9 mouse cellular contexts compared by ENCODE assay signal in the genomic region with DNA sequence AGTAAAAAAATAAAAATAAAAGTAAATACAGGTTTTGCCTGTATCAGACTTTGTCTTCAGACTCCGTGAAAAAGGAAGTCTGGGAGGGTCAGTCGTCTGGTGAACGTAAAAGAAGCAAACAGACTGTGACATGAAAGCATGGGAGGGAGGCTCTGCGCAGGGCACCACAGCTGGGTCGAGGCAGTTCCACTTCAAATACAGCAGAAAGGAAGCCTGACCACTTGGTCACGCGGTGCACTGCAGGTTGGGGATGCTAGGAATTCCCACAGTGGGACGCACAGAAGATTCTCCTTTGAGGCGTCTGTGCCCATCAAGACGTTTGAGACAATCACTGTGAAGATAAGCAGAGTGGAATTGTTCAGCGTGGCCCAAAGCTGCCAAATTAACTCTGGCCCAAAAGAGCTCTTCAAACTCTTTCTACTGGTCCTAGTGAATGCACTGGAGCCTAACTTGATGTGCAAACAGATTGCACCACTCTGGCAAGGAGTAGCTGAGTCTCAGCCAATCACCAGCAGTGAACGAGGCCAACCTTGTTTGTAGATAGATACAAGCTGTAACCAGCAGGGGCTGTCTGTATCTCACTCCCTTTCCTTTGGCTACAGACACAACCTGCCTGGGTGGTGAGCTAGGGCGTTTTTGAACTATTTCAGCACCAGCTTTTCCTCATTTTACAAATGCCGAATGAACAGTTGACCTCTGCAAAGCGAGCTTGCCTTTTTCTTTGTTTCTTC. TPM values are rescaled to one million over a fixed set of nuclear protein-coding genes. Genes with fewer than 3 reads are reported as not detected.
DNase-seq lines count a peak whose midpoint lies in the region; ATAC-seq and TF ChIP-seq lines count a peak whose summit lies in the region.
"Had no signal": no experiment of that assay in that cellular context is flagged by ENCODE, and none has a peak within 500 bp of the region (broad histone marks: within the 10 kb centered on the region; RNA-seq: fewer than 3 reads in every experiment).

No protein-coding gene starts in this region.

- no peaks in the 10 kb centered on the region for H3K4me1 ChIP-seq in hindbrain, embryonic 11.5 days (replicated peaks; ENCODE audit: control insufficient read depth, insufficient read depth, low read length)
- H3K4me1 ChIP-seq in midbrain, postnatal 0 days (ENCODE audit: insufficient read depth, low read length), result no peaks in the 10 kb centered on the region

- TF ChIP-seq CTCF in midbrain, postnatal 0 days (IDR thresholded peaks at IDR 0.05), result peak; percentile 58

- no peak overlapping the region for H3K27ac ChIP-seq in hindbrain, embryonic 11.5 days (ENCODE audit: low read depth, low read length)
- H3K27ac ChIP-seq in midbrain, postnatal 0 days (ENCODE audit: low read depth, low read length), result no peak overlapping the region
- H3K27ac ChIP-seq: embryonic facial prominence, embryonic 12.5 days had no signal

- no peaks in the 10 kb centered on the region for H3K27me3 ChIP-seq in hindbrain, embryonic 11.5 days (ENCODE audit: control insufficient read depth, insufficient read depth, low read length)
- no peaks in the 10 kb centered on the region for H3K27me3 ChIP-seq in midbrain, postnatal 0 days (ENCODE audit: insufficient read depth, low read length)
- H3K27me3 ChIP-seq: embryonic facial prominence, embryonic 12.5 days had no signal

- peak; percentile 11 for DNase-seq in right cerebral cortex, postnatal 14 days
- no peak for DNase-seq in right cerebral cortex, postnatal 36 days (ENCODE audit: low spot score in 2 of 2)
- peak; percentile 47 to 63 for DNase-seq in adrenal gland, postnatal 36 days
- DNase-seq in forelimb bud, embryonic 11.5 days (ENCODE audit: low read depth, low spot score), result peak; percentile 14
- peak; percentile 30 for DNase-seq in hindbrain, embryonic 11.5 days (ENCODE audit: low spot score)
- peak; percentile 34 for DNase-seq in liver
- peak; percentile 83 for DNase-seq in midbrain, postnatal 0 days (ENCODE audit: low spot score)
- DNase-seq in thymus, postnatal 4 days, result peak; percentile 53

- 45% methylated on average over 15 of the region's 15 CpGs for WGBS in hindbrain, embryonic 11.5 days
- WGBS in midbrain, postnatal 0 days, result 46% methylated on average over 15 of the region's 15 CpGs

- no peaks in the 10 kb centered on the region for H3K9me3 ChIP-seq in hindbrain, embryonic 11.5 days (ENCODE audit: control insufficient read depth, low read length)
- H3K9me3 ChIP-seq in midbrain, postnatal 0 days (ENCODE audit: low read length), result no peaks in the 10 kb centered on the region

- H3K4me3 ChIP-seq in hindbrain, embryonic 11.5 days (ENCODE audit: low read depth, low read length), result no peak overlapping the region
- no peak overlapping the region for H3K4me3 ChIP-seq in midbrain, postnatal 0 days (ENCODE audit: low read depth, low read length)
- H3K4me3 ChIP-seq: embryonic facial prominence, embryonic 12.5 days had no signal

- no peak overlapping the region for H3K4me2 ChIP-seq in hindbrain, embryonic 11.5 days (replicated peaks; ENCODE audit: low read depth, low read length)
- H3K4me2 ChIP-seq in midbrain, postnatal 0 days (ENCODE audit: low read depth, low read length, poor library complexity, severe bottlenecking), result no peak overlapping the region
- H3K4me2 ChIP-seq: embryonic facial prominence, embryonic 12.5 days had no signal

- ATAC-seq in hindbrain, embryonic 11.5 days (ENCODE audit: low FRiP score), result no peak
- peak; percentile 80; the same call in 1 of the 2 replicates for ATAC-seq in midbrain, postnatal 0 days (ENCODE audit: low FRiP score)

- no peaks in the 10 kb centered on the region for H3K36me3 ChIP-seq in hindbrain, embryonic 11.5 days (ENCODE audit: control insufficient read depth, insufficient read depth, low read length)
- H3K36me3 ChIP-seq in midbrain, postnatal 0 days (ENCODE audit: insufficient read depth, low read length), result no peaks in the 10 kb centered on the region
- H3K36me3 ChIP-seq: embryonic facial prominence, embryonic 12.5 days had no signal

- H3K9ac ChIP-seq in hindbrain, embryonic 11.5 days (ENCODE audit: low read depth, low read length), result no peak overlapping the region
- no peak overlapping the region for H3K9ac ChIP-seq in midbrain, postnatal 0 days (replicated peaks; ENCODE audit: low read length, poor library complexity, severe bottlenecking)
- H3K9ac ChIP-seq: embryonic facial prominence, embryonic 12.5 days had no signal

RNA-seq across cellular contexts. Expression of a gene that starts 8.5 kb away (rescaled TPM):
- total RNA-seq in adrenal gland, postnatal 36 days (2021), result 1 to 10 TPM; 1.7 to 2.8 TPM
- polyA plus RNA-seq in hindbrain, embryonic 11.5 days (2014; fragmentation: Nextera tagmentation; extraction: Ambion mirVana), result 0.73 and 0.93 TPM in 2 replicates
- 4.9 and 7.6 TPM in 2 replicates for total RNA-seq in midbrain, postnatal 0 days (2014; rRNA removed)
- 2.2 and 2.4 TPM in 2 replicates for polyA plus RNA-seq in midbrain, postnatal 0 days (2015; fragmentation: Nextera tagmentation; extraction: Ambion mirVana)

RNA-seq across cellular contexts. Expression of a gene that starts 22.4 kb away (rescaled TPM):
- 100 to 1,000 TPM; 153 to 179 TPM for total RNA-seq in adrenal gland, postnatal 36 days (2021)
- 41.9 and 43.4 TPM in 2 replicates for polyA plus RNA-seq in hindbrain, embryonic 11.5 days (2014; fragmentation: Nextera tagmentation; extraction: Ambion mirVana)
- total RNA-seq in midbrain, postnatal 0 days (2014; rRNA removed), result 64.8 and 77.5 TPM in 2 replicates
- 28.4 and 36.8 TPM in 2 replicates for polyA plus RNA-seq in midbrain, postnatal 0 days (2015; fragmentation: Nextera tagmentation; extraction: Ambion mirVana)

RNA-seq across cellular contexts. Expression of a gene that starts 52.0 kb away (rescaled TPM):
- total RNA-seq in adrenal gland, postnatal 36 days (2021), result 10 to 100 TPM; 19.2 to 30.0 TPM
- 17.4 and 19.5 TPM in 2 replicates for polyA plus RNA-seq in hindbrain, embryonic 11.5 days (2014; fragmentation: Nextera tagmentation; extraction: Ambion mirVana)
- total RNA-seq in midbrain, postnatal 0 days (2014; rRNA removed), result 1.9 and 3.4 TPM in 2 replicates
- 3.1 and 3.4 TPM in 2 replicates for polyA plus RNA-seq in midbrain, postnatal 0 days (2015; fragmentation: Nextera tagmentation; extraction: Ambion mirVana)

RNA-seq across cellular contexts. Expression of a gene that starts 60.0 kb away (rescaled TPM):
- 10 to 100 TPM; 14.0 to 18.3 TPM for total RNA-seq in adrenal gland, postnatal 36 days (2021)
- polyA plus RNA-seq in hindbrain, embryonic 11.5 days (2014; fragmentation: Nextera tagmentation; extraction: Ambion mirVana), result 5.4 and 6.5 TPM in 2 replicates
- total RNA-seq in midbrain, postnatal 0 days (2014; rRNA removed), result 5.4 and 6.7 TPM in 2 replicates
- 7.5 and 10.6 TPM in 2 replicates for polyA plus RNA-seq in midbrain, postnatal 0 days (2015; fragmentation: Nextera tagmentation; extraction: Ambion mirVana)

Comparison
In these comparisons a context has a peak if more than half of its experiments do, and no peak if none do; other contexts are left out.
1. DNase-seq: peak in right cerebral cortex, postnatal 14 days (single experiment), adrenal gland, postnatal 36 days (2 of 2), forelimb bud, embryonic 11.5 days (single experiment), hindbrain, embryonic 11.5 days (single experiment), liver (single experiment), midbrain, postnatal 0 days (single experiment) and thymus, postnatal 4 days (single experiment); none in right cerebral cortex, postnatal 36 days (0 of 2).